Mouse (Mus musculus) bone marrow macrophage, adult 2 months (primary cell): ENCODE measurements around the gene Gm5868. TPM values are rescaled to one million over a fixed set of nuclear protein-coding genes. Genes with fewer than 3 reads are reported as not detected.
"Not testable (repeated sequence)": the region's sequence is repeated elsewhere in the genome, so short reads cannot be mapped to it uniquely, and the experiment has no call there.

ENCODE experiments used
- H3K27ac ChIP-seq: 2 replicates; pipeline ENCODE4 v1.5.1; 2012; ENCODE audit warnings: low read depth, low read length; ENCODE audit not compliant: insufficient read depth
- H3K4me1 ChIP-seq: 2 replicates; pipeline ENCODE4 v1.6.1; 2012; ENCODE audit warnings: low read length; ENCODE audit not compliant: control insufficient read depth, insufficient read depth
- H3K4me3 ChIP-seq: 2 replicates; pipeline ENCODE4 v1.5.1; 2012; ENCODE audit warnings: mild to moderate bottlenecking, low read length, moderate library complexity; ENCODE audit not compliant: insufficient read depth
- CTCF ChIP-seq: IDR thresholded peaks from 2 replicates; pipeline ENCODE4 v1.5.1; 2012; ENCODE audit warnings: low read depth, mild to moderate bottlenecking, low read length, moderate library complexity
- POLR2A ChIP-seq: IDR thresholded peaks from 2 replicates; pipeline ENCODE4 v1.6.1; 2012; ENCODE audit warnings: mild to moderate bottlenecking, low read depth, low read length, borderline replicate concordance
- polyA plus RNA-seq: library from polyadenylated mRNA; stranded (reverse); fragments of >200 nt; gene quantifications from 2 replicates; pipeline ENCODE4 v1.2.4, GENCODE M21; 2012; ENCODE audit not compliant: missing spikeins, insufficient read depth, insufficient read length

The Gm5868 gene
- polyA plus RNA-seq: not detected in 2 replicates

DNA sequence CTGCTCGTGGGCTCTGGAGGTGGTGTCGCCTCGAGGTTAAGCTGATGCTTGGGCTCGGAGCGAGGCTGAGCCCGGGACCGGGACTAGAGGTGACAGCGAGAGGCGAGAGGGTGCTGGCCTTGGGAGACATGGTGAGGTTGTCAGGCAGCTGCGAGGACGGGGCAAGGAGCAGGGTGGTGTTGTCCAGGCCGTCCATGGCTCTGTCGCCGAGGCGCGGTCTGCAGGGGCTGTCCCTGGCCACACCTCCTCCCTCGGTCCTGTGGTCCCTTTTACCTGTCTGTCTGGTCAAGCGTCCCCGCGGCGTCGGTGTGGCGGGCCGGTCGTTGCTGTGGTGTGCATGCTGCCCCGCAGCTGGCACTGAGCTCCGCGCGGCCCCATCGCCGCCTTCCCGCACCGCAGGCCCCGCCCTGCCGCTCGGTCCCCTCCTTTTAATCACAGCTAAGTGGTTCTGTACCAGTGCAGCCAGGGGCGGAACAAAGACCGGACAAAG lies at the start of gene Gm5868:
Gm5868 (minus strand) TSS at position 360 of the 490 bp plus-strand sequence.
- H3K27ac ChIP-seq: no peak within 1 kb of the TSS
- no peak within 1 kb of the TSS; the same call in 1 of the 2 replicates for H3K4me3 ChIP-seq
- H3K4me1 ChIP-seq: no peaks in the 10 kb centered on the region
- TF ChIP-seq CTCF: no peak
- TF ChIP-seq POLR2A: no peak

DNA sequence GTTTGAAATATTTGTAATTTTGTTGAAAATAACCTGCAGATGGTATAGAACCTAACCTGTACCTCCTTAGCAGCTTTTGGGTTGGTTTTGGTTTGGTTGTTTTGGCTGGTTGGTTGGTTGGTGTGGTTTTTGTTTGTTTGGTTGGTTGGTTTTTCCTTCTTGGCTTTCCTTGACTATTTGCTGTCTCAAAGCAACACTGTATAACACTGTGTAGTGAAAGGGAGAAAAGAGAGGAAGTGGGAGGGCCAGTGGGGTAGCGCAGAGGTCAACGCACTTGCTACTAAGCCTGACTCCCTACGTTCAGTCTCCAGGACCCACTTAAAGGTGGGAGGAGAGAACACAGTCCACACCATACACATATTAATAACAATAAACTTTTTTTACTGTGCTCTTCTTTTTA lies 49.2 kb upstream of the Gm5868 start:
- Histone ChIP-seq H3K4me1 (no peaks in the 10 kb centered on the region), H3K4me3 (no peak overlapping the region), H3K27ac (no peak overlapping the region)
- TF ChIP-seq CTCF (no peak), POLR2A (no peak)

DNA sequence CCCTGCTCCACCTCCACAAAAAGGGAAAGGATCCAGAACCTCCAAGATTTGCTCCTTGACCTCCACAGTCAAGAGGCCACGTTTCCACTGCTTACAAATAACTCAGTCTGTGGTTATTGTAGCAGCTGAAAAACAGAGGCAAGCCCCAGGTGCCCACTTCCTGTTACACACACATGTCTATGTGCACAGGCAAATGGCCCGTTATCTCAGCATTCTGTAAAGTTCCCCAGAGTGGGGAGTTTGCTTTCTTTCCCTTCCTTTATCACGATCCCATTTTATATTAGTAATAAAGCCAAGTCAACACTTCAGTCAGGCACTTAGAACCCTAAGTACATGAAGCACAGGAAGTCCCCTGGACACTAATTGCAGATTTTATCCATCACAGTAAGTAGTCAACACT lies 48.8 kb upstream of the Gm5868 start:
- no peak for TF ChIP-seq CTCF
- no peak overlapping the region for H3K27ac ChIP-seq
- H3K4me3 ChIP-seq: no peak overlapping the region
- H3K4me1 ChIP-seq: no peaks in the 10 kb centered on the region

- H3K27ac ChIP-seq: no peak overlapping the region
- TF ChIP-seq CTCF (no peak), POLR2A (no peak)
- no peaks in the 10 kb centered on the region for H3K4me1 ChIP-seq
- no peak overlapping the region for H3K4me3 ChIP-seq
Observed at GRCm38 (mm10) chr5:72634791-72635271, 47.5 kb upstream of the Gm5868 start.

GRCm38 (mm10) chr5:72630026-72630425 lies 42.7 kb upstream of the Gm5868 start:
- TF ChIP-seq POLR2A: no peak
- TF ChIP-seq CTCF: no peak
- Histone ChIP-seq H3K4me1 (no peaks in the 10 kb centered on the region), H3K27ac (no peak overlapping the region)

GRCm38 (mm10) chr5:72621022-72621421 lies 33.7 kb upstream of the Gm5868 start:
- H3K4me1 ChIP-seq: no peaks in the 10 kb centered on the region
- no peak overlapping the region for H3K4me3 ChIP-seq
- TF ChIP-seq CTCF: no peak
- H3K27ac ChIP-seq: no peak overlapping the region

More at GRCm38 (mm10) chr5:72630026-72630425, 42.7 kb upstream of the Gm5868 start:
- H3K4me3 ChIP-seq: no peak overlapping the region

- TF ChIP-seq POLR2A (no peak), CTCF (no peak)
- Histone ChIP-seq H3K4me3 (no peak overlapping the region), H3K4me1 (no peaks in the 10 kb centered on the region), H3K27ac (no peak overlapping the region)
Observed at GRCm38 (mm10) chr5:72617413-72617812, 30.1 kb upstream of the Gm5868 start.

DNA sequence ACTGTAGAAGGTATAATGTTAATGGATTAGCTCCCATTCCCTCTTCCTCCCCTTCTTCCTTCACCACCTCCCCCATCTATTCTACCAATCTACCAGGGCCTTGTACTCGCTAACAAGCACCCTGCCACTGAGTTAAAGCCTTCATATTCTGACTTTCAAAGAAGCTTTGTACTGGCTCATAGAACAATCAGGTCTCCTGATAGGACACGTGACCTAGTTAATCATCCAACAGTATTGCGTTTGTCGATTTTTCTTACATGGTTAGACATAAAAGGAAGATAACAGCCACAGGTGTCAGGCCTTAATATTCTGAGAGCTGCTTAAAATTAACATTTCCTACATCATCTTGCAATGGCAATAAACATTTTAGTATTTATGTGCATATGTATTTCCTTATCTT lies 15.8 kb upstream of the Gm5868 start:
- Histone ChIP-seq H3K4me1 (no peaks in the 10 kb centered on the region), H3K27ac (no peak overlapping the region), H3K4me3 (no peak overlapping the region)
- TF ChIP-seq POLR2A (no peak), CTCF (no peak)

GRCm38 (mm10) chr5:72601006-72601405 lies 13.7 kb upstream of the Gm5868 start:
- Histone ChIP-seq H3K27ac (no peak overlapping the region), H3K4me1 (no peaks in the 10 kb centered on the region), H3K4me3 (no peak overlapping the region)
- TF ChIP-seq POLR2A: no peak
- TF ChIP-seq CTCF: peak; percentile 68

DNA sequence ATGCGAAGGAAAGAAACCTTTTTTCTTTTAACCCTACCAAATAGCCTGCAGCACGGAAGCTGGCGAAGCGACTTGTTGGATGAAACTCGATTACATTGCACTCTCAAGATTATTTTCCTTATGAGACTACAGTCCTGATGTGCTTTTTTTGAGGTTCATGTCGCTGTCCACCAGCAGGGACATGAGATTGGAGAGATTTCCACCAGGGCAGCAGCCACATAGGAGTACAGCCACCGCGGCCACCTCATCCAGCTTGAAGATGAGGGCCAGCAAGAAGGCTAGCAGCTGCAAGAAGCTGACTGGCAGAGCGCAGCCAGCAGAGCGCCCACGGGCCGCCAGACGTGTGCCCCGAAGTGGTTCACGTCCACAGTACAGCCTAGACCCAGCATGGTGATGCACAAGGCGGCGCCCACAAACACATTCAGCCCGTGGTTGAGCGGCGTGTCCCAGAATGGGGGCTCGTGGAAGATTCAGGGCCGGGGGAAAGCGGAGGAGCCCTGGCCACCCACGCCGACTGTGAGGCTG lies 622 bp downstream of the Gm5868 start:
- H3K4me1 ChIP-seq, H3K4me3 ChIP-seq, H3K27ac ChIP-seq: not testable (repeated sequence)

GRCm38 (mm10) chr5:72586122-72586521 lies 1.2 kb downstream of the Gm5868 start:
- not testable (repeated sequence) for H3K4me3 ChIP-seq, H3K27ac ChIP-seq, H3K4me1 ChIP-seq

GRCm38 (mm10) chr5:72580970-72581332 lies 6.4 kb downstream of the Gm5868 start, which contains the start of gene Zar1:
TSS of gene Zar1 (minus strand) at chr5:72581254.
- not testable (repeated sequence) for H3K4me1 ChIP-seq, H3K27ac ChIP-seq
- peak within 1 kb of the TSS; percentile 30 for H3K4me3 ChIP-seq

- not testable (repeated sequence) for H3K27ac ChIP-seq, H3K4me1 ChIP-seq
- H3K4me3 ChIP-seq: peak overlapping the region; percentile 30
Observed at GRCm38 (mm10) chr5:72580088-72580969, 7.0 kb downstream of the Gm5868 start.

DNA sequence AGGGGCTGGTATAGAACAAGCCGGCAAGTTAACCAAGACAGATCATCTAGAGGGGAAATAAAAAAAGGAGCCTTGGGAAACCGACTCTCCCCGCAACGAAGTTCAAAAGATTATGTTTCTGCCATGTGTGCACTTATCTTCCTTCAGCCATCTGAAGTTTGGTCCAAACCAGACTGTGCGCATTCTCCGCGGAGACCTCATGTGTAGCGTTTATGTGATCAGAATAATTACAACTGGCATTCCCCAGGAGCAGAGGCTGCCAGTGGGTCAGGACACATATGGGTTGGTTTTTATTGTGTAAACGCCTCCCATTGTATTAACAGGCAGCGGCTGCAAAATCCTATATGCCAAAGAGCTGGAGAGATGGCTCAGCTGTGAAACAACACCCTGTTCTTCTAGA lies 7.8 kb downstream of the Gm5868 start:
- not testable (repeated sequence) for H3K4me3 ChIP-seq, H3K27ac ChIP-seq, H3K4me1 ChIP-seq
